Mouse (Mus musculus) erythroblast, embryonic 14.5 days (primary cell): ENCODE measurements around the gene Caly.

Experiments used
- GATA1 ChIP-seq: IDR thresholded peaks from 2 replicates; pipeline ENCODE4 v1.6.1; 2012; ENCODE audit warnings: low read length, inconsistent platforms, mixed read lengths
- TAL1 ChIP-seq: IDR thresholded peaks from 3 replicates; pipeline ENCODE4 v1.6.1; 2012; ENCODE audit warnings: low read length, inconsistent platforms, mixed read lengths

GRCm38 (mm10) chr7:140058528-140058927 is 23.8 kb downstream of the Caly start:
- TF ChIP-seq GATA1 (no peak), TAL1 (no peak)
